Mouse (Mus musculus) T-helper 2 cell (primary cell): ENCODE data around the gene Tmem72.

Experiments used
- in situ Hi-C: fragments of 300-600 bp; cut with MboI, MseI; formaldehyde crosslinking; loops from one replicate; pipeline ENCODE4 v1.15.1; 2025; ENCODE audit warnings: high pct_unique_total_duplicates

Gene Tmem72

GRCm38 (mm10) chr6:116651437-116652118, 65.1 kb downstream of the Tmem72 start:
- in situ Hi-C loops, result no loop called here

GRCm38 (mm10) chr6:116650406-116650805, 66.3 kb downstream of the Tmem72 start, which contains the start of gene Depp1:
TSS of gene Depp1 (plus strand) at chr6:116650609.
- in situ Hi-C loops, result no loop called here

- in situ Hi-C loops, result no loop called here
Observed at GRCm38 (mm10) chr6:116649811-116650210, 66.9 kb downstream of the Tmem72 start.

- in situ Hi-C loops, result no loop called here
Observed at GRCm38 (mm10) chr6:116647763-116648162, 69.0 kb downstream of the Tmem72 start.

- in situ Hi-C loops, result no loop called here
Observed at GRCm38 (mm10) chr6:116644335-116644734, 72.4 kb downstream of the Tmem72 start.

- in situ Hi-C loops, result no loop called here
Observed at GRCm38 (mm10) chr6:116643881-116644280, 72.8 kb downstream of the Tmem72 start.

- in situ Hi-C loops, result no loop called here
Observed at GRCm38 (mm10) chr6:116642942-116643341, 73.8 kb downstream of the Tmem72 start.

- in situ Hi-C loops, result no loop called here
Observed at GRCm38 (mm10) chr6:116639663-116640062, 77.0 kb downstream of the Tmem72 start.

- in situ Hi-C loops, result no loop called here
Observed at GRCm38 (mm10) chr6:116638871-116639270, 77.8 kb downstream of the Tmem72 start.

- in situ Hi-C loops, result no loop called here
Observed at GRCm38 (mm10) chr6:116637496-116637895, 79.2 kb downstream of the Tmem72 start.

- in situ Hi-C loops, result no loop called here
Observed at GRCm38 (mm10) chr6:116636581-116637235, 80.0 kb downstream of the Tmem72 start.

- in situ Hi-C loops, result no loop called here
Observed at GRCm38 (mm10) chr6:116635251-116636180, 81.2 kb downstream of the Tmem72 start.

- in situ Hi-C loops, result no loop called here
Observed at GRCm38 (mm10) chr6:116633741-116634695, 82.7 kb downstream of the Tmem72 start.

GRCm38 (mm10) chr6:116632129-116632528, 84.6 kb downstream of the Tmem72 start:
- in situ Hi-C loops, result no loop called here

GRCm38 (mm10) chr6:116629766-116630165, 86.9 kb downstream of the Tmem72 start:
- in situ Hi-C loops, result no loop called here
